Mouse (Mus musculus): Measurements from ENCODE around the gene Cd300ld3.
"Not testable (repeated sequence)": the region's sequence is repeated elsewhere in the genome, so short reads cannot be mapped to it uniquely, and the experiment has no call there.

The Cd300ld3 gene

GRCm38 (mm10) chr11:115052206-115052605, 4.0 kb upstream of the Cd300ld3 start:
- peak; percentile 9 for DNase-seq

GRCm38 (mm10) chr11:115049282-115049895, 1.2 kb upstream of the Cd300ld3 start:
- no peak for DNase-seq

- DNase-seq, result not testable (repeated sequence)
Measured at GRCm38 (mm10) chr11:115037669-115038068, 10.5 kb downstream of the Cd300ld3 start, which contains the start of gene Cd300ld5. Cd300ld5 (minus strand) TSS chr11:115037769.

GRCm38 (mm10) chr11:115026912-115027311, 21.3 kb downstream of the Cd300ld3 start, which contains the start of gene Cd300ld4:
Cd300ld4 (minus strand) TSS chr11:115027012.
- DNase-seq, result not testable (repeated sequence)

- DNase-seq, result not testable (repeated sequence)
Measured at GRCm38 (mm10) chr11:115016093-115016492, 32.1 kb downstream of the Cd300ld3 start, which contains the start of gene Cd300ld2. Cd300ld2 (minus strand) TSS chr11:115016193.

- DNase-seq, result no peak
Measured at GRCm38 (mm10) chr11:115004070-115004469, 44.1 kb downstream of the Cd300ld3 start.

GRCm38 (mm10) chr11:115001474-115002040, 46.7 kb downstream of the Cd300ld3 start, which contains the start of gene Cd300c2:
Cd300c2 (minus strand) TSS chr11:115001880.
- no peak for DNase-seq
